Mouse (Mus musculus) limb, embryonic 13.5 days (tissue): ENCODE results near the gene Slc35c1. TPM values are rescaled to one million over a fixed set of nuclear protein-coding genes. Genes with fewer than 3 reads are reported as not detected.

ENCODE experiments used
- ATAC-seq: fragments of 200-750 bp; cut with Nextera tagmentation; 2 replicates; pipeline ENCODE4 v1.8.0; 2017; ENCODE audit warnings: low read depth, moderate number of reproducible peaks, moderate TSS enrichment; ENCODE audit not compliant: low FRiP score
- H3K27ac ChIP-seq: fragments of 300-500 bp; sonication (generic); 2 replicates; pipeline ENCODE4 v1.5.1; 2015; ENCODE audit warnings: inconsistent platforms, mild to moderate bottlenecking, moderate library complexity
- H3K27me3 ChIP-seq: fragments of 300-500 bp; sonication (generic); 2 replicates; pipeline ENCODE4 v1.6.1; 2015; ENCODE audit warnings: mild to moderate bottlenecking, inconsistent platforms
- H3K36me3 ChIP-seq: fragments of 300-500 bp; sonication (generic); 2 replicates; pipeline ENCODE4 v1.6.1; 2015; ENCODE audit warnings: inconsistent platforms, mild to moderate bottlenecking, moderate library complexity
- H3K4me1 ChIP-seq: fragments of 300-500 bp; sonication (generic); 2 replicates; pipeline ENCODE4 v1.6.1; 2015; ENCODE audit warnings: inconsistent platforms
- H3K4me2 ChIP-seq: fragments of 300-500 bp; sonication (generic); replicated peaks from 2 replicates; pipeline ENCODE4 v1.6.1; 2015; ENCODE audit warnings: inconsistent platforms, mild to moderate bottlenecking, moderate library complexity
- H3K4me3 ChIP-seq: fragments of 300-500 bp; sonication (generic); 2 replicates; pipeline ENCODE4 v1.5.1; 2015; ENCODE audit warnings: moderate library complexity, mild to moderate bottlenecking, inconsistent platforms
- H3K9ac ChIP-seq: fragments of 300-500 bp; sonication (generic); 2 replicates; pipeline ENCODE4 v1.6.1; 2015; ENCODE audit warnings: mild to moderate bottlenecking, inconsistent platforms
- H3K9me3 ChIP-seq: fragments of 300-500 bp; sonication (generic); 2 replicates; pipeline ENCODE4 v1.6.1; 2016; ENCODE audit warnings: inconsistent platforms
- WGBS: fragments of 180-500 bp; shearing (Covaris S2); methylation state at CpG from one replicate; pipeline ENCODE4 v1.1.7; 2015; 5-methylcytosine and 5-hydroxymethylcytosine counted together
- polyA plus RNA-seq: library from polyadenylated mRNA; unstranded; fragments of >200 nt; fragmentation: Nextera tagmentation; extraction: Ambion mirVana; gene quantifications from 2 replicates; pipeline ENCODE4 v1.2.1, GENCODE M21; 2015

Gene Slc35c1
- polyA plus RNA-seq, 1 experiment from 2014 or later, result 11.7 TPM

DNA sequence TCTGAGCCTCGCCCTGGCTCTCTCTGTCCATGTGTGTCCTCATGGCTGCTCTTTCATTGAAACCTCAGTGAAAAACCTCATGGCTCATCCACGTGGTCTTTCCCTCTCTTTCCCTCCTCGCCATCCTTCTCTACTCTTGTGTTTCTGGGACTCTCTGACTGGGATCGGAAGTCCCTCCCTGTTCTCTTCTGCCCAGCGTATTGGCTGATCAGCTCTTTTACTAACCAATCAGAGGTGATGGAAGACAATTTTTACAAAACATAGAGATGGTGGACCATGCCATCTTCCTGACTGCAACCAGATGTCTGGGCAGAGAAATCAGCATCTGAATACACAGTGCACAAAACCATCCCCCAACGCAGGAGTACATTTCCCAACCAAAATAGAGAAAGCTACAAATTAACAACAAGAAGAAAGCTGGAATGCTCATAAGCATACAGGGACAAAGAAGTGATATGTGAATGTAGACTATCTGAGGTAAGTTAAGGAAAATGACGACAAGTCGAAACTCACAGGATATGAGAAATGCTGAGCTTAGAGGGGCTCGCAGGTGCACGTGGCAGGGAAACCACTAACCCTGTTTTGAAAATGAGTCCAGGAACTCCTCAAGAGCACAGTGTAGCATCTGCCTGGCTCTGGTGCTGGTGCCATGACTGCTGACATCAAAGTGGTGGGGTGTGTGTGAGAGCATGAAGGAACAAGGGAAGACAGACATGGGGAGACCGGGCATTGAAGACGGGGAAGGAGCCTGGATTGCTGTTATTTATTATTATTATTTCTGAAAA is 11.7 kb upstream of the Slc35c1 start:
- H3K27me3 ChIP-seq, result no peaks in the 10 kb centered on the region
- H3K9me3 ChIP-seq, result no peaks in the 10 kb centered on the region
- H3K4me3 ChIP-seq, result no peak overlapping the region
- 83% methylated on average over 12 of the region's 12 CpGs for WGBS
- H3K4me1 ChIP-seq, result no peaks in the 10 kb centered on the region
- ATAC-seq, result no peak
- H3K36me3 ChIP-seq, result no peaks in the 10 kb centered on the region
- no peak overlapping the region for H3K9ac ChIP-seq
- H3K4me2 ChIP-seq, result no peak overlapping the region
- no peak overlapping the region for H3K27ac ChIP-seq

DNA sequence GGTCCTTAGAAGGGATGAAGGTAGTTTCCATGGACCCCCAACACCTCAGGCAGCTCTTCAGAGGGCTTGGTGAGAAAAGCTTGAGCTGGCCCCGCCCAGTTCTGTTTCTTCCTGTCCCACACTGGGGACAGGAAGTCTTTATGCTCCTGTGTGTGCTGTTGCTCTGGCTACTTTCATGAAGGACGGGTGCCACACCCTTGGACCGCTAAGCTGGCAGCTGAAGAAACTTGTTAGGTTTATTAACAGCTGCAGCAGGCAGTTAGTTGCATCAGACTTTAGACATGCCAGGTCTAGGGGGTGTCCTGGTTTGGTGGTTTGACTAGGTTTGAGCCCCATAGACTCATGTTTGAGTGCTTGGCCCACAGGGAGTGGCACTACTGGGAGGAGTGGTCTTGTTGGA is 4.4 kb upstream of the Slc35c1 start:
- Histone ChIP-seq H3K36me3 (no peaks in the 10 kb centered on the region), H3K9ac (no peak overlapping the region), H3K27ac (no peak overlapping the region), H3K4me3 (no peak overlapping the region), H3K9me3 (no peaks in the 10 kb centered on the region), H3K4me1 (peaks cover 5% of the 10 kb centered on the region), H3K27me3 (peaks cover 31% of the 10 kb centered on the region), H3K4me2 (no peak overlapping the region)
- no peak for ATAC-seq
- WGBS, result 74% methylated on average over 3 of the region's 3 CpGs

DNA sequence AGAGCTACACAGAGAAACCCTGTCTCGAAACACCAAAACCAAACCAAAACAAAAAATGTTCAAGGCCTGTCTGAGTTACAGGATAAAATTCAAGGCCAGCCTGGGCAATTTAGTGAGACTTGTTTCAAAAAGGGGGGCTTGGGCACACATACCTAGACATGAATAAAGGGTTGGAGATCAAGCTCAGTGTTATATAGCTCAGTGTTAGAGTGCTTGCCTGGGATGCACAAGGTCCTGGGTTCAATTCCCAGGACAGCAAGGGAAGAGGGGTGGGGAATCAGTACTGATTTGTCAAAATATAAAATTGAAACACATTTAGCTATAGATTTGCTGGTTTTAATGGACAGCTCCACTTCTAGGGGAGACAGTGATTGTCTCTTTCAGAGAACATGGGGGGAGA is 877 bp upstream of the Slc35c1 start:
- Histone ChIP-seq H3K9ac (no peak overlapping the region), H3K4me1 (peaks cover 31% of the 10 kb centered on the region), H3K36me3 (no peaks in the 10 kb centered on the region), H3K27ac (no peak overlapping the region), H3K4me2 (no peak overlapping the region), H3K27me3 (peaks cover 31% of the 10 kb centered on the region), H3K4me3 (no peak overlapping the region), H3K9me3 (no peaks in the 10 kb centered on the region)
- 90% methylated on average over 1 of the region's 1 CpGs for WGBS
- ATAC-seq, result no peak

DNA sequence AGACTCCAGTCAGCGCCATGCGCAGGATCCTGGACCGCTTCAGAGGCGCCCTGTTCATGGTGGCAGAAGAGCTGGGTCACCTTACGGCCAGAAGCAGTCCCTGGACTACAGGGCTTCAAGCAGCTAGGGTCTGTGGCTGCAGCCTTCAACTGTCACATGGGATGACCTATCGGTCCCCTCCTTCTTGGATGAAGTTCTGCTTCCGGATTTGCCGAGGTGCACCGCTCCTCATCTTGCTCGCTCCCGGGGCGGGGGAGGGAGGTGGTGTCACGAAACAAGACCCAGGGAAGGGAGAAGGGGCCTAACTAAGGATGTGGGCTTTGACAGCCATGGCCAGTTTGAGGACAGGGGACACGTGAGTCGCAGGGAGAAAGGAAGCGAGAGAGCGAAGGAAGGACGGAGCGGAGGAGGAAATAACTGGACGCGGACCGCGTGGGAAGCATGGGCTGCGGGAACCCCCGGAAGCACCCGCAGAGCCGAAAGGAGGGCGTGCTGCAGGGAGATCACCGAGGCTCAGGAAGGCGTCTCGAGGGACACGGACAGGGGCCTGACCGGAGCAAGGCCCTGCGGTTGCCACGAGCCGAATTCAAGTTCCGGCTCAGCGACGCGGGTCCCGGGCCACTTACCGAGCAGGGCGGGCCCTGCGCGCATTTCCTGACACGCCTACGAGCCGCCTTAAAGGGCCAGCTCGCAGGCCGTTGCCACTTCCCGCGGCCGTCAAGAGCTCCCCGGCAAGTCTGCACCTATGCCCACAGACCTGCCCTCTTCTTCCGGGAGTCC is 1.0 kb downstream of the Slc35c1 start:
- Histone ChIP-seq H3K27me3 (peaks cover 31% of the 10 kb centered on the region), H3K4me3 (peak overlapping the region; percentile 85), H3K36me3 (peaks cover 4% of the 10 kb centered on the region), H3K9ac (peak overlapping the region; percentile 78), H3K9me3 (no peaks in the 10 kb centered on the region), H3K27ac (no peak overlapping the region), H3K4me1 (peaks cover 34% of the 10 kb centered on the region), H3K4me2 (peak overlapping the region; percentile 96)
- ATAC-seq, result peak; percentile 70
- under 1% methylated on average over 55 of the region's 55 CpGs for WGBS

DNA sequence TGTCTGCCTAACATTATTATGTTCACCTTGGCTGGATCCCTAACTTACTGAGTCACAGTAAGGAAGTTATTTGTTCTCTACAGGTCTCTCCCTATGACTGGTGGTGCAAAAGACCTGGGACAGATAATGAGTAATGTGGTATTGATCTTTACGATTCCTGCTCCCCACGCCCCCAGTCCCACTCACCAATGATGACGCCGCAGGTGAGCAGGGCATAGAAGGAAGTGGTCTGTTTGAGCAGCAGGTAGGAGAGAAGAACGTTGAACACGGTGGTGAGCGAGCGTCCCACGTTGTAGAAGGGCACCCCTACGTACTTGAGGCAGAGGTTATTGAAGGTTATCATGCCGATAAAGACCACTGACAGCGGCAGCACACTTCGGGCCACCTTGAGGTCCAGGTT is 1.9 kb downstream of the Slc35c1 start:
- peaks cover 34% of the 10 kb centered on the region for H3K4me1 ChIP-seq
- peak overlapping the region; percentile 78; the same call in 1 of the 2 replicates for H3K9ac ChIP-seq
- peaks cover 31% of the 10 kb centered on the region for H3K27me3 ChIP-seq
- H3K4me3 ChIP-seq, result peak overlapping the region; percentile 85
- no peaks in the 10 kb centered on the region for H3K9me3 ChIP-seq
- ATAC-seq, result no peak
- no peak overlapping the region for H3K27ac ChIP-seq
- H3K4me2 ChIP-seq, result peak overlapping the region; percentile 96
- H3K36me3 ChIP-seq, result peaks cover 13% of the 10 kb centered on the region
- 62% methylated on average over 13 of the region's 13 CpGs for WGBS

DNA sequence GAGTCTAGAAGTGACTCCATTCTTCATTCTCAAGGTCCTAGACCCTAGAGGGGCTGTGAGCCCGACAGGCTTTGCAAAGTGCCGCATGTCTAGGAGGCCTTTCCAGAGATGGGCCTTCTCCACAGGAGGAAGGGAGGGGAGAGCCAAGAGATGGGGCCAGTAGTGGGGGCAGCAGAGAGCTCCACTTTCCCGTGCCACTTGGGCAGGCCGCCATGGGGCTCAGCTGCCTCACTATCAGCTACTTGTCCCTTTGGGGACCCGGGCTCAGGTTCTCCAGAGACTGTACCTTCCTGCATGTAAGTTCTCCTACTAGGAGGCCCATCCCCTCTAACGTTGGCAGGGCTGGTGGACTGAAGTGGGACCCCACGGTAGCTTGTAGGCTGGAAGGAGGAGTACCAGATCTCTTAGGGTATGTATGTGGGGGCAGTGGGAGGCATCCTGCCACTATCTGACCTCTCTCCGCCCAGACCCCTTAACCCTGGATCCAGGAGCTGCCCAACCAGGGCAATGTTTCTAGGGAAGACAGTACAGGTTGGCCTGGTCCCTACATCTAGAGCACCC is 3.3 kb downstream of the Slc35c1 start:
- WGBS, result 74% methylated on average over 8 of the region's 8 CpGs
- ATAC-seq, result no peak
- H3K9me3 ChIP-seq, result no peaks in the 10 kb centered on the region
- H3K4me1 ChIP-seq, result peaks cover 34% of the 10 kb centered on the region
- H3K36me3 ChIP-seq, result peaks cover 27% of the 10 kb centered on the region
- peak overlapping the region; percentile 96 for H3K4me2 ChIP-seq
- H3K9ac ChIP-seq, result peak overlapping the region; percentile 39; the same call in 1 of the 2 replicates
- no peak overlapping the region for H3K27ac ChIP-seq
- H3K27me3 ChIP-seq, result peaks cover 22% of the 10 kb centered on the region
- H3K4me3 ChIP-seq, result no peak overlapping the region

DNA sequence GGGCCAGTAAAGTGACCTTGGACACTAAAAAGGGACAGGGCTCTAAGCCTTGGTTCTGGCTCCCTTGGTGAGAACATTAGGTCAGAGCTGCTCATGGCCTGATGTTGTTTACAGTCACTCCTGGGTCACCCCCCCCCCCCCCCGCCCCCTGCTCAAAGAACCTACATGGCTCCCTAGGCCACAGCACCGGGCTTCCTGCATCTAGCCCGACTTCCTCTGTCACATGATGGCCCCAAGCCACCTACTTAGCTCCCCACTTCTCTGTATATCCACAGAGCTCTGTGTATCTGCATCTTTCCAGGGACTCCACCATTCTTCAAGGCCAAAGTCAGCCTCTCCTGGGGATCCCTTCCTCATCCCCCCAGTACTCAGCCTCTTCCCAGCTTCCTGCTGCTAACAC is 4.6 kb downstream of the Slc35c1 start:
- no peak for ATAC-seq
- H3K9ac ChIP-seq, result 0 out of 2 replicates have a peak overlapping the region, but pooled peaks have one; percentile 19
- 19% methylated on average over 2 of the region's 3 CpGs for WGBS

DNA sequence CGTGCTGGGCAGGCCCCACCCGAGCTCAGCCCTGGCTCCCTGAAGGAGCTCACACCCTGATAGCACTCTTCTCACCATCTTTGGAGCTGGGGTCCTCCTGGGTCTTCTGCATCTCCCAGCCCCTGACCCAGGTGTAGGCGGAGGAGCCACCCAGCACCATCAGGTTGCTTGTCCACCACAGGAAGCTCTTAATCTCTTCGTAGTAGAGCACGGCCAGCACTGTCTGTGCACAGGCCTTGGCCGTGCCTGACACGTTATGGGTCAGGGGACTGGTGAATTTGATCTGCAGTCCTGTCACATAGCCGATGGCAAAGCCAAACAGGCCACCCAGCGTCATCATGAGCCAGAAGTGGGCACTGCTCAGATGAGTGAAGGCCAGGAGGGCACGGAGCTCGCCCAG is 6.2 kb downstream of the Slc35c1 start:
- 91% methylated on average over 11 of the region's 11 CpGs for WGBS
- Histone ChIP-seq H3K27me3 (no peaks in the 10 kb centered on the region), H3K4me3 (no peak overlapping the region), H3K4me1 (peaks cover 28% of the 10 kb centered on the region), H3K9ac (no peak overlapping the region), H3K4me2 (no peak overlapping the region), H3K9me3 (no peaks in the 10 kb centered on the region), H3K27ac (no peak overlapping the region), H3K36me3 (peaks cover 28% of the 10 kb centered on the region)
- no peak for ATAC-seq

More for the DNA sequence above, 4.6 kb downstream of the Slc35c1 start:
- H3K36me3 ChIP-seq, result peaks cover 28% of the 10 kb centered on the region
- H3K4me2 ChIP-seq, result no peak overlapping the region
- H3K27me3 ChIP-seq, result peaks cover 9% of the 10 kb centered on the region
- no peak overlapping the region for H3K4me3 ChIP-seq
- no peaks in the 10 kb centered on the region for H3K9me3 ChIP-seq
- H3K4me1 ChIP-seq, result peaks cover 34% of the 10 kb centered on the region
- no peak overlapping the region for H3K27ac ChIP-seq

DNA sequence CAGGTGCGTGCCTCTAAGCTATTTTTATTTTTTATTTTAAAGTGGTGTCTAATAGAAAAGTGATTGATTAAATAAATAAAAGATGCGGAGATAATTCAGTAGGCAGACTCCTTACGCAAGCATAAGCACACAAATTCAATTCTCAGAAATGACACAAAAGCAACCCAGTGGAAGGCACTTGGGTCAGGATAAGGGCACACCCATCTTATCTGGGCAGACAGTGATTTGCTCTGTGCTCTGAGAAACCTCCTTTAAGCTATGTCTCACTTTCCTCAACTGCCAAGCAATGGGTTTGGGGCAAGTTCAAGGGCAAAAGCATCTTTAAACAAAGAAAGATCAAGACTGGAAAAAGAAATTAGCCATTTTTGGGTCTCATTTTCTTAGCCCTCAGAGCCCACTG is 9.2 kb downstream of the Slc35c1 start:
- no peaks in the 10 kb centered on the region for H3K9me3 ChIP-seq
- no peak for ATAC-seq

DNA sequence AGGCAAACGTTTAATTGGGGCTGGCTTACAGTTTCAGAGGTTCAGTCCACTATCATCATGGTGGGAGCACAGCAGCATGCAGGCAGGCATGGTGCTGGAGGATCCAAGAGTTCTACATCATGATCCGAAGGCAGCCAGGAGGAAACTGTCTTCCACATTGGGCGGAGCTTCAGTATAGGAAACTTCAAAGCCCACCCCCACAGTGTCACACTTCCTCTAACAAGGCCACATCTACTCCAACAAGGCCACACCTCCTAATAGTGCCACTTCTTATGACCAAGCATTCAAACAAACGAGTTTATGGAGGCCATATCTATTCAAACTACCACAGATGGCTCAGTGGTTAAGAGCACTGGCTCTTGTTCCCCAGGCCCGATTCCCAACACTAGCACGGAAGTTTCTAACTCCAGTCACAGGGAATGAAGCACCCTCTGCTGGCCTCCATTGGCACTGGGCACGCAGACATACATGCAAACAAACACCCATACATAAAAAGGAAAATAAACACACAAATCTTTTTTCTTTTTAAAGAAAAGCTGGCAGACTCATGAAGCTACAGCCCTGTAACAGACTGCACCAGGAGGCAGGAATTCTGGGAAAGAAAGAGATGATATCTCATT is 13.1 kb downstream of the Slc35c1 start:
- ATAC-seq, result no peak
- Histone ChIP-seq H3K27me3 (no peaks in the 10 kb centered on the region), H3K27ac (no peak overlapping the region), H3K4me2 (no peak overlapping the region), H3K36me3 (peaks cover 3% of the 10 kb centered on the region), H3K9ac (no peak overlapping the region), H3K4me1 (0 out of 2 replicates have a peak, but pooled peaks cover 5% of the 10 kb centered on the region), H3K4me3 (no peak overlapping the region), H3K9me3 (no peaks in the 10 kb centered on the region)
- 61% methylated on average over 7 of the region's 7 CpGs for WGBS

More for the DNA sequence above, 9.2 kb downstream of the Slc35c1 start:
- H3K9ac ChIP-seq, result no peak overlapping the region
- H3K27ac ChIP-seq, result no peak overlapping the region
- 0 out of 2 replicates have a peak, but pooled peaks cover 3% of the 10 kb centered on the region for H3K4me1 ChIP-seq
- WGBS, result 94% methylated on average over 3 of the region's 3 CpGs
- no peak overlapping the region for H3K4me2 ChIP-seq
- H3K36me3 ChIP-seq, result peaks cover 28% of the 10 kb centered on the region
- no peaks in the 10 kb centered on the region for H3K27me3 ChIP-seq
- no peak overlapping the region for H3K4me3 ChIP-seq

DNA sequence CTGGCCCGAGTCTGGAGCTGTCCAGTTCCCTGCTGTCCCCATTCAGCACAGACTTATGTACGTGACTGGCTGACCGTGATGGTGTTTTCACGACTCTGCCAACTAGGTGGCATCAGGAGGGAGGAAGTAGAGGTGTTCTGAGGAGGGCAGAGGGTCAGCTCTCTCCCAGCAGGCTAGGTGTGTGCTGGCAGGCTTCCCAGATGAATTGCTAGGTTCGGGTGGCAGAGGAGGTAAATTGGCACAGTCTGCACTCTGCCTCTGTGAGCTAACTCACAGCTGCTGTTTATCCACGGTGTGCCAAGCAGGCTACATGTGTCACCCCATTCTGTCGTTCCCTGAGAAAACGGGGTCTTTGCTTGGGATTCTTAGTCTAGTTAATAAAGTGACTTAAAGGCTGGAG is 13.7 kb downstream of the Slc35c1 start:
- H3K27me3 ChIP-seq, result no peaks in the 10 kb centered on the region
- H3K4me2 ChIP-seq, result no peak overlapping the region
- H3K9me3 ChIP-seq, result no peaks in the 10 kb centered on the region
- 79% methylated on average over 8 of the region's 8 CpGs for WGBS
- no peak overlapping the region for H3K4me3 ChIP-seq
- H3K4me1 ChIP-seq, result 0 out of 2 replicates have a peak, but pooled peaks cover 5% of the 10 kb centered on the region
- H3K9ac ChIP-seq, result no peak overlapping the region
- ATAC-seq, result no peak
- H3K36me3 ChIP-seq, result no peaks in the 10 kb centered on the region
- no peak overlapping the region for H3K27ac ChIP-seq

DNA sequence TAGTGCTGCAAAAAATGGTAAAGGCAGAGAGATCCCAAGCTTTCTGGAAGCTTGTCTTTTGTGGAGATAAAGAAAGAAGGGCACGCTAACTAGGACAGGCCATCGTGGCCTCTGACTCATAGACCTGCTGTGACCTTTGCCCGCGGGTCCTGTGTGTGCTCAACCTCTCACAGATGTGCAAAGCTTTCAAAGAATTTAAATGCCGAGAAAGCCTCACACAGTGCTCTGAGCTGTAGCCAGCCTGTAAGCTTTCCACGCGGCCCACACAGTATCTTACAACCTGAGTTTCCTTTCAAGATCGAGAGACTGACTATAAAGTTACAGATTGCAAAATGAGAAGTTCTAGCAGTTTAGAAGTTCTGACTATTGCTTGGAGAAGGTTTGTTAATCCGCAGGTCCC is 14.4 kb downstream of the Slc35c1 start:
- H3K36me3 ChIP-seq, result no peaks in the 10 kb centered on the region
- no peak overlapping the region for H3K9ac ChIP-seq
- no peak for ATAC-seq
- no peak overlapping the region for H3K27ac ChIP-seq
- 44% methylated on average over 9 of the region's 9 CpGs for WGBS
- no peaks in the 10 kb centered on the region for H3K9me3 ChIP-seq
- no peaks in the 10 kb centered on the region for H3K27me3 ChIP-seq
- no peak overlapping the region for H3K4me2 ChIP-seq
- 0 out of 2 replicates have a peak, but pooled peaks cover 5% of the 10 kb centered on the region for H3K4me1 ChIP-seq
- H3K4me3 ChIP-seq, result no peak overlapping the region
